Mouse (Mus musculus): ENCODE results near the gene Cc2d1b.
A peak's percentile ranks its signal among the peaks of the same experiment; 100 is the strongest.

Cc2d1b gene

GRCm38 (mm10) chr4:108619587-108620341 is at the start of gene Cc2d1b:
TSS of gene Cc2d1b (plus strand) at chr4:108619940.
- DNase-seq (ENCODE audit: low read depth, low spot score), result peak; percentile 90

- DNase-seq (ENCODE audit: low read depth, low spot score), result no peak
Observed at GRCm38 (mm10) chr4:108572644-108573043, 47.1 kb upstream of the Cc2d1b start.

GRCm38 (mm10) chr4:108578840-108579742 is 40.6 kb upstream of the Cc2d1b start, which contains the start of the genes Prpf38a and Orc1:
TSS of gene Prpf38a (minus strand) at chr4:108579336.
TSS of gene Orc1 (plus strand) at chr4:108579423.
- peak; percentile 98 for DNase-seq (ENCODE audit: low read depth, low spot score)

- no peak for DNase-seq (ENCODE audit: low read depth, low spot score)
Observed at GRCm38 (mm10) chr4:108579743-108580411, 39.9 kb upstream of the Cc2d1b start.

- no peak for DNase-seq (ENCODE audit: low read depth, low spot score)
Observed at GRCm38 (mm10) chr4:108593376-108593775, 26.4 kb upstream of the Cc2d1b start.

GRCm38 (mm10) chr4:108595785-108596184 is 24.0 kb upstream of the Cc2d1b start:
- DNase-seq (ENCODE audit: low read depth, low spot score), result no peak

GRCm38 (mm10) chr4:108598306-108598705 is 21.4 kb upstream of the Cc2d1b start:
- DNase-seq (ENCODE audit: low read depth, low spot score), result no peak

GRCm38 (mm10) chr4:108601870-108602269 is 17.9 kb upstream of the Cc2d1b start:
- no peak for DNase-seq (ENCODE audit: low read depth, low spot score)

GRCm38 (mm10) chr4:108608651-108609050 is 11.1 kb upstream of the Cc2d1b start:
- no peak for DNase-seq (ENCODE audit: low read depth, low spot score)

GRCm38 (mm10) chr4:108610935-108611334 is 8.8 kb upstream of the Cc2d1b start:
- DNase-seq (ENCODE audit: low read depth, low spot score), result no peak

- no peak for DNase-seq (ENCODE audit: low read depth, low spot score)
Observed at GRCm38 (mm10) chr4:108618586-108618985, 1.2 kb upstream of the Cc2d1b start.

- peak; percentile 14 for DNase-seq (ENCODE audit: low read depth, low spot score)
Observed at GRCm38 (mm10) chr4:108619165-108619564, 575 bp upstream of the Cc2d1b start.

- no peak for DNase-seq (ENCODE audit: low read depth, low spot score)
Observed at GRCm38 (mm10) chr4:108620536-108620935, 796 bp downstream of the Cc2d1b start.

- no peak for DNase-seq (ENCODE audit: low read depth, low spot score)
Observed at GRCm38 (mm10) chr4:108621504-108621903, 1.8 kb downstream of the Cc2d1b start.

GRCm38 (mm10) chr4:108627066-108627465 is 7.3 kb downstream of the Cc2d1b start:
- DNase-seq (ENCODE audit: low read depth, low spot score), result no peak

GRCm38 (mm10) chr4:108629363-108629880 is 9.7 kb downstream of the Cc2d1b start:
- DNase-seq (ENCODE audit: low read depth, low spot score), result no peak

- DNase-seq (ENCODE audit: low read depth, low spot score), result no peak
Observed at GRCm38 (mm10) chr4:108630096-108630495, 10.4 kb downstream of the Cc2d1b start.

- DNase-seq (ENCODE audit: low read depth, low spot score), result no peak
Observed at GRCm38 (mm10) chr4:108631616-108632015, 11.9 kb downstream of the Cc2d1b start.

GRCm38 (mm10) chr4:108633703-108634102 is 14.0 kb downstream of the Cc2d1b start:
- DNase-seq (ENCODE audit: low read depth, low spot score), result no peak

GRCm38 (mm10) chr4:108634696-108635095 is 15.0 kb downstream of the Cc2d1b start:
- no peak for DNase-seq (ENCODE audit: low read depth, low spot score)

- DNase-seq (ENCODE audit: low read depth, low spot score), result no peak
Observed at GRCm38 (mm10) chr4:108635101-108635500, 15.4 kb downstream of the Cc2d1b start.

- DNase-seq (ENCODE audit: low read depth, low spot score), result no peak
Observed at GRCm38 (mm10) chr4:108637721-108638120, 18.0 kb downstream of the Cc2d1b start.
